Mouse (Mus musculus) heart, embryonic 11.5 days (tissue): ENCODE measurements around the gene Camkk1. TPM values are rescaled to one million over a fixed set of nuclear protein-coding genes. Genes with fewer than 3 reads are reported as not detected.
A peak's percentile ranks its signal among the peaks of the same experiment; 100 is the strongest.

Source experiments
- ATAC-seq: fragments of 200-750 bp; cut with Nextera tagmentation; replicated peaks from 2 replicates; pipeline ENCODE4 v1.8.0; 2017; ENCODE audit warnings: moderate library complexity; ENCODE audit not compliant: insufficient number of reproducible peaks, low FRiP score, low TSS enrichment
- H3K27ac ChIP-seq: fragments of 300-500 bp; sonication (generic); 2 replicates; pipeline ENCODE4 v1.5.1; 2014; ENCODE audit warnings: mild to moderate bottlenecking, low read depth, low read length
- H3K27me3 ChIP-seq: fragments of 300-500 bp; sonication (generic); 2 replicates; pipeline ENCODE4 v1.6.1; 2014; ENCODE audit warnings: mild to moderate bottlenecking, low read length, mixed read lengths; ENCODE audit not compliant: control insufficient read depth, insufficient read depth
- H3K36me3 ChIP-seq: fragments of 300-500 bp; sonication (generic); 2 replicates; pipeline ENCODE4 v1.6.1; 2014; ENCODE audit warnings: mild to moderate bottlenecking, low read length, moderate library complexity, mixed read lengths; ENCODE audit not compliant: control insufficient read depth, insufficient read depth
- H3K4me1 ChIP-seq: fragments of 300-500 bp; sonication (generic); 2 replicates; pipeline ENCODE4 v1.6.1; 2014; ENCODE audit warnings: low read length; ENCODE audit not compliant: control insufficient read depth, insufficient read depth
- H3K4me2 ChIP-seq: fragments of 300-500 bp; sonication (generic); 2 replicates; pipeline ENCODE4 v1.6.1; 2014; ENCODE audit warnings: mild to moderate bottlenecking, moderate library complexity
- H3K4me3 ChIP-seq: fragments of 300-500 bp; sonication (generic); 2 replicates; pipeline ENCODE4 v1.5.1; 2014; ENCODE audit warnings: low read depth, low read length
- H3K9ac ChIP-seq: fragments of 300-500 bp; sonication (generic); 2 replicates; pipeline ENCODE4 v1.6.1; 2014; ENCODE audit warnings: mild to moderate bottlenecking, low read depth, low read length, moderate library complexity
- H3K9me3 ChIP-seq: fragments of 300-500 bp; sonication (generic); replicated peaks from 2 replicates; pipeline ENCODE4 v1.6.1; 2016; ENCODE audit warnings: low read length; ENCODE audit not compliant: control insufficient read depth
- WGBS: fragments of 180-500 bp; shearing (Covaris S2); extraction: QIAGEN DNeasy Blood & Tissue Kit; methylation state at CpG from one replicate; pipeline ENCODE4 v1.1.7; 2014; ENCODE audit not compliant: insufficient replicate concordance; 5-methylcytosine and 5-hydroxymethylcytosine counted together
- polyA plus RNA-seq: library from polyadenylated mRNA; unstranded; fragments of >200 nt; fragmentation: Nextera tagmentation; extraction: Ambion mirVana; gene quantifications from 2 replicates; pipeline ENCODE4 v1.2.1, GENCODE M21; 2014

Camkk1 gene
- polyA plus RNA-seq, 1 experiment from 2014 or later: 1.3 TPM

DNA sequence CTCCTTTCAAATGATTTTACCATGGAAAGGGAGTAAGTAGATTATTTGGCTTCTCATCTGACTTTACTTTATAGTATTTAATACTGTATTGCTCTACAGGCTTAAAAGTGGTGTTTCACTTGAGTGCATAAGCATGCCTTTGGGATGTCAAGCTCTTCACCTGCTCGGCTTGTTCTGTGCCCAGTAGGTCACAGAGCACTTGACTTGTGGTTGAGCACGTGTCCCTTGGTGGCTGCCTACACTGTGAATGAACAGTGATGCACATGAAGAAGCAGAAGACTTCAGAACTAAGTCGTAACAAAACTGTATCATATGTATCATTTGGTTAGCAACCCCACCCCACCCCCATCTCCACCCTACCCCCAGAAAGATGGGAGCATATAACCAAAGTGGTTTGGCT, 61.5 kb downstream of the Camkk1 start:
- Histone ChIP-seq H3K9me3 (no peaks in the 10 kb centered on the region), H3K27me3 (no peaks in the 10 kb centered on the region), H3K9ac (no peak overlapping the region), H3K27ac (no peak overlapping the region), H3K4me2 (no peak overlapping the region), H3K36me3 (peaks cover 6% of the 10 kb centered on the region; the same call in 1 of the 2 replicates), H3K4me1 (no peaks in the 10 kb centered on the region), H3K4me3 (no peak overlapping the region)
- ATAC-seq: no peak
- WGBS: 86% methylated on average over 3 of the region's 3 CpGs

DNA sequence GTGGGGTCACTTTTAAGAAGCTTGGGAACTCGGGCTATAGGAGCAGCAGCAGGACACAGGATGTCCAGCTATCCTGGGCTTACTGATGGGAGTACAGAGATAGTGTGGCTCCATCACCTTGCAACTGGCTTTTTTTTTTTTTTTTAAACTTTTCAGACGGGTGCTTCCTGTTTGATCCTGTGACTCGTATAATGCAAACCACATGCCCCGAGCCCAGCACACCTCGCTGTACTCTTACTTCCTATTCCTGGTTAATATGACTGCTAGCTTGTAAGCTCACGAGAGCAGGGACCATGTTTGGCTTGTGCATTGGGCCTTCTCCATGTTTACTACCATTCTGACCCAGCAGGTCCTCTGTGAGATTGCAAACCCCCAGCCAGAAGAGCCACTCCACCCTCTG, 65.5 kb downstream of the Camkk1 start:
- H3K27ac ChIP-seq: peak overlapping the region; percentile 70
- H3K4me1 ChIP-seq: peaks cover 14% of the 10 kb centered on the region
- H3K27me3 ChIP-seq: no peaks in the 10 kb centered on the region
- WGBS: 59% methylated on average over 6 of the region's 6 CpGs
- H3K36me3 ChIP-seq: peaks cover 6% of the 10 kb centered on the region; the same call in 1 of the 2 replicates
- H3K9ac ChIP-seq: no peak overlapping the region
- no peak overlapping the region for H3K4me2 ChIP-seq
- ATAC-seq: no peak
- H3K9me3 ChIP-seq: no peaks in the 10 kb centered on the region
- H3K4me3 ChIP-seq: no peak overlapping the region

GRCm38 (mm10) chr11:73084804-73085231, 66.0 kb downstream of the Camkk1 start:
- H3K4me3 ChIP-seq: no peak overlapping the region
- peak overlapping the region; percentile 70 for H3K27ac ChIP-seq
- H3K9ac ChIP-seq: no peak overlapping the region
- H3K4me2 ChIP-seq: no peak overlapping the region
- H3K9me3 ChIP-seq: no peaks in the 10 kb centered on the region
- H3K27me3 ChIP-seq: no peaks in the 10 kb centered on the region
- 78% methylated on average over 10 of the region's 10 CpGs for WGBS
- H3K4me1 ChIP-seq: peaks cover 14% of the 10 kb centered on the region
- H3K36me3 ChIP-seq: peaks cover 6% of the 10 kb centered on the region; the same call in 1 of the 2 replicates
- no peak for ATAC-seq

GRCm38 (mm10) chr11:73085391-73085790, 66.6 kb downstream of the Camkk1 start:
- WGBS: 40% methylated on average over 7 of the region's 7 CpGs
- Histone ChIP-seq H3K27me3 (no peaks in the 10 kb centered on the region), H3K9me3 (no peaks in the 10 kb centered on the region), H3K4me2 (no peak overlapping the region), H3K4me3 (no peak overlapping the region), H3K9ac (no peak overlapping the region), H3K36me3 (peaks cover 6% of the 10 kb centered on the region; the same call in 1 of the 2 replicates), H3K27ac (peak overlapping the region; percentile 70; the same call in 1 of the 2 replicates), H3K4me1 (peaks cover 14% of the 10 kb centered on the region)
- no peak for ATAC-seq

- peak overlapping the region; percentile 50; the same call in 1 of the 2 replicates for H3K27ac ChIP-seq
- no peaks in the 10 kb centered on the region for H3K9me3 ChIP-seq
- no peak for ATAC-seq
- H3K4me3 ChIP-seq: no peak overlapping the region
- H3K9ac ChIP-seq: no peak overlapping the region
- 59% methylated on average over 6 of the region's 6 CpGs for WGBS
- H3K4me1 ChIP-seq: peaks cover 14% of the 10 kb centered on the region
- H3K4me2 ChIP-seq: no peak overlapping the region
- no peaks in the 10 kb centered on the region for H3K36me3 ChIP-seq
- no peaks in the 10 kb centered on the region for H3K27me3 ChIP-seq
Measured at GRCm38 (mm10) chr11:73087700-73088480, 69.1 kb downstream of the Camkk1 start.

GRCm38 (mm10) chr11:73090283-73090682, 71.5 kb downstream of the Camkk1 start, which contains the start of gene Itgae:
Itgae (plus strand) TSS chr11:73090583.
- WGBS: 68% methylated on average over 4 of the region's 4 CpGs
- no peaks in the 10 kb centered on the region for H3K36me3 ChIP-seq

GRCm38 (mm10) chr11:73090826-73091225, 72.0 kb downstream of the Camkk1 start:
- WGBS: 82% methylated on average over 2 of the region's 2 CpGs
- H3K27ac ChIP-seq: no peak overlapping the region
- H3K4me3 ChIP-seq: no peak overlapping the region
- no peak for ATAC-seq
- no peak overlapping the region for H3K9ac ChIP-seq
- H3K36me3 ChIP-seq: no peaks in the 10 kb centered on the region
- H3K9me3 ChIP-seq: no peaks in the 10 kb centered on the region
- no peak overlapping the region for H3K4me2 ChIP-seq
- H3K4me1 ChIP-seq: peaks cover 14% of the 10 kb centered on the region
- no peaks in the 10 kb centered on the region for H3K27me3 ChIP-seq

More at GRCm38 (mm10) chr11:73090283-73090682, 71.5 kb downstream of the Camkk1 start, which contains the start of gene Itgae:
- no peak within 1 kb of the TSS for H3K27ac ChIP-seq
- H3K9ac ChIP-seq: no peak within 1 kb of the TSS
- no peak within 1 kb of the TSS for H3K4me2 ChIP-seq
- H3K9me3 ChIP-seq: no peaks in the 10 kb centered on the region
- no peaks in the 10 kb centered on the region for H3K27me3 ChIP-seq
- no peak within 1 kb of the TSS for H3K4me3 ChIP-seq
- no peak for ATAC-seq
- H3K4me1 ChIP-seq: peaks cover 14% of the 10 kb centered on the region
